Mouse (Mus musculus) neural tube, embryonic 14.5 days (tissue): ENCODE data around the gene Ubtd2. TPM values are rescaled to one million over a fixed set of nuclear protein-coding genes. Genes with fewer than 3 reads are reported as not detected.

Experiments used
- ATAC-seq: fragments of 200-750 bp; cut with Nextera tagmentation; 2 replicates; pipeline ENCODE4 v1.8.0; 2017; ENCODE audit warnings: low read depth, mild to moderate bottlenecking, moderate TSS enrichment, moderate library complexity
- H3K27ac ChIP-seq: fragments of 300-500 bp; sonication (generic); 2 replicates; pipeline ENCODE4 v1.5.1; 2014; ENCODE audit warnings: low read depth, mild to moderate bottlenecking, control low read depth, low read length, moderate library complexity, mixed read lengths
- H3K27me3 ChIP-seq: fragments of 300-500 bp; sonication (generic); 2 replicates; pipeline ENCODE4 v1.6.1; 2014; ENCODE audit warnings: low read length; ENCODE audit not compliant: control insufficient read depth, insufficient read depth
- H3K36me3 ChIP-seq: fragments of 300-500 bp; sonication (generic); 2 replicates; pipeline ENCODE4 v1.6.1; 2014; ENCODE audit warnings: low read length, mixed read lengths; ENCODE audit not compliant: control insufficient read depth, insufficient read depth
- H3K4me1 ChIP-seq: fragments of 300-500 bp; sonication (generic); 2 replicates; pipeline ENCODE4 v1.6.1; 2014; ENCODE audit warnings: low read length; ENCODE audit not compliant: control insufficient read depth, insufficient read depth
- H3K4me2 ChIP-seq: fragments of 300-500 bp; sonication (generic); 2 replicates; pipeline ENCODE4 v1.6.1; 2014; ENCODE audit warnings: mild to moderate bottlenecking, low read depth, low read length, control low read depth
- H3K4me3 ChIP-seq: fragments of 300-500 bp; sonication (generic); 2 replicates; pipeline ENCODE4 v1.5.1; 2014; ENCODE audit warnings: low read depth, low read length, control low read depth, mixed read lengths
- H3K9ac ChIP-seq: fragments of 300-500 bp; sonication (generic); replicated peaks from 2 replicates; pipeline ENCODE4 v1.6.1; 2014; ENCODE audit warnings: low read depth, mild to moderate bottlenecking, control low read depth, low read length, mixed read lengths
- H3K9me3 ChIP-seq: fragments of 300-500 bp; sonication (generic); 2 replicates; pipeline ENCODE4 v1.6.1; 2016; ENCODE audit warnings: low read length; ENCODE audit not compliant: control insufficient read depth
- WGBS: fragments of 180-500 bp; shearing (Covaris S2); extraction: QIAGEN DNeasy Blood & Tissue Kit; methylation state at CpG from one replicate; pipeline ENCODE4 v1.1.7; 2014; 5-methylcytosine and 5-hydroxymethylcytosine counted together
- polyA plus RNA-seq: library from polyadenylated mRNA; unstranded; fragments of >200 nt; fragmentation: Nextera tagmentation; extraction: Ambion mirVana; gene quantifications from 2 replicates; pipeline ENCODE4 v1.2.1, GENCODE M21; 2014

Ubtd2 gene
- polyA plus RNA-seq, 1 experiment from 2014 or later: 52.5 TPM

GRCm38 (mm10) chr11:32561465-32562355, 106.5 kb downstream of the Ubtd2 start:
- no peaks in the 10 kb centered on the region for H3K36me3 ChIP-seq
- 71% methylated on average over 10 of the region's 10 CpGs for WGBS
- no peaks in the 10 kb centered on the region for H3K9me3 ChIP-seq
- no peak overlapping the region for H3K4me3 ChIP-seq
- no peak overlapping the region for H3K4me2 ChIP-seq
- no peak overlapping the region for H3K27ac ChIP-seq
- H3K27me3 ChIP-seq: no peaks in the 10 kb centered on the region
- no peak for ATAC-seq
- no peaks in the 10 kb centered on the region for H3K4me1 ChIP-seq
- no peak overlapping the region for H3K9ac ChIP-seq

GRCm38 (mm10) chr11:32562706-32563105, 107.5 kb downstream of the Ubtd2 start:
- no peak for ATAC-seq
- H3K4me3 ChIP-seq: no peak overlapping the region
- H3K9me3 ChIP-seq: no peaks in the 10 kb centered on the region
- H3K4me2 ChIP-seq: no peak overlapping the region
- no peak overlapping the region for H3K27ac ChIP-seq
- 79% methylated on average over 5 of the region's 5 CpGs for WGBS
- H3K4me1 ChIP-seq: no peaks in the 10 kb centered on the region
- H3K9ac ChIP-seq: no peak overlapping the region
- no peaks in the 10 kb centered on the region for H3K36me3 ChIP-seq
- H3K27me3 ChIP-seq: no peaks in the 10 kb centered on the region

- Histone ChIP-seq H3K4me3 (no peak overlapping the region), H3K4me2 (no peak overlapping the region), H3K36me3 (no peaks in the 10 kb centered on the region), H3K27me3 (no peaks in the 10 kb centered on the region), H3K9me3 (no peaks in the 10 kb centered on the region), H3K9ac (no peak overlapping the region), H3K4me1 (no peaks in the 10 kb centered on the region), H3K27ac (no peak overlapping the region)
- 27% methylated on average over 3 of the region's 3 CpGs for WGBS
- no peak for ATAC-seq
Observed at GRCm38 (mm10) chr11:32563660-32564059, 108.5 kb downstream of the Ubtd2 start.

- Histone ChIP-seq H3K27me3 (no peaks in the 10 kb centered on the region), H3K9ac (no peak overlapping the region), H3K4me1 (no peaks in the 10 kb centered on the region), H3K9me3 (no peaks in the 10 kb centered on the region), H3K4me2 (no peak overlapping the region), H3K4me3 (no peak overlapping the region), H3K36me3 (no peaks in the 10 kb centered on the region), H3K27ac (no peak overlapping the region)
- WGBS: 62% methylated on average over 4 of the region's 4 CpGs
- ATAC-seq: no peak
Observed at GRCm38 (mm10) chr11:32564629-32565028, 109.5 kb downstream of the Ubtd2 start.

- no peaks in the 10 kb centered on the region for H3K4me1 ChIP-seq
- no peaks in the 10 kb centered on the region for H3K36me3 ChIP-seq
- H3K27ac ChIP-seq: no peak overlapping the region
- H3K4me2 ChIP-seq: no peak overlapping the region
- no peaks in the 10 kb centered on the region for H3K27me3 ChIP-seq
- 42% methylated on average over 8 of the region's 8 CpGs for WGBS
- no peak overlapping the region for H3K4me3 ChIP-seq
- H3K9me3 ChIP-seq: no peaks in the 10 kb centered on the region
- no peak for ATAC-seq
- no peak overlapping the region for H3K9ac ChIP-seq
Observed at GRCm38 (mm10) chr11:32565088-32565487, 109.9 kb downstream of the Ubtd2 start.

GRCm38 (mm10) chr11:32566184-32566583, 111.0 kb downstream of the Ubtd2 start:
- no peaks in the 10 kb centered on the region for H3K9me3 ChIP-seq
- no peak overlapping the region for H3K27ac ChIP-seq
- no peak overlapping the region for H3K9ac ChIP-seq
- no peaks in the 10 kb centered on the region for H3K36me3 ChIP-seq
- no peak for ATAC-seq
- H3K27me3 ChIP-seq: no peaks in the 10 kb centered on the region
- no peaks in the 10 kb centered on the region for H3K4me1 ChIP-seq
- H3K4me2 ChIP-seq: no peak overlapping the region
- no peak overlapping the region for H3K4me3 ChIP-seq
- 59% methylated on average over 6 of the region's 6 CpGs for WGBS

Other genes with a start within 250 kb of the Ubtd2 start
- gene Snrnp25, start 250.0 kb upstream of the Ubtd2 start, polyA plus RNA-seq: 42.6 and 47.1 TPM in 2 replicates
- 12.5 and 21.5 TPM in 2 replicates for gene Rhbdf1, start 233.1 kb upstream of the Ubtd2 start, polyA plus RNA-seq
- gene Mpg, start 228.9 kb upstream of the Ubtd2 start, polyA plus RNA-seq: 36.7 and 43.0 TPM in 2 replicates
- gene Nprl3, start 187.7 kb upstream of the Ubtd2 start, polyA plus RNA-seq: 32.7 and 38.3 TPM in 2 replicates
- 43.2 and 157 TPM in 2 replicates for gene Hba-x, start 179.0 kb upstream of the Ubtd2 start, polyA plus RNA-seq
- 2,197 and 2,350 TPM in 2 replicates for gene Hba-a1, start 171.9 kb upstream of the Ubtd2 start, polyA plus RNA-seq
- 0.96 and 2.7 TPM in 2 replicates for gene Hbq1b, start 168.4 kb upstream of the Ubtd2 start, polyA plus RNA-seq
- 5,205 and 6,030 TPM in 2 replicates for gene Hba-a2, start 158.9 kb upstream of the Ubtd2 start, polyA plus RNA-seq
- gene Hbq1a, start 155.3 kb upstream of the Ubtd2 start, polyA plus RNA-seq: 1.9 TPM in 1 of 2 replicates, not detected in the other
- 21.3 and 23.1 TPM in 2 replicates for gene Sh3pxd2b, start 107.5 kb upstream of the Ubtd2 start, polyA plus RNA-seq
- gene Efcab9, start 76.7 kb downstream of the Ubtd2 start, polyA plus RNA-seq: not detected in 2 replicates
- 1.4 and 2.0 TPM in 2 replicates for gene Stk10, start 77.9 kb downstream of the Ubtd2 start, polyA plus RNA-seq
- gene Fbxw11, start 187.4 kb downstream of the Ubtd2 start, polyA plus RNA-seq: 109 and 133 TPM in 2 replicates